Mouse (Mus musculus): ENCODE results near the gene Timeless.
"Not testable (repeated sequence)": the region's sequence is repeated elsewhere in the genome, so short reads cannot be mapped to it uniquely, and the experiment has no call there.

Gene Timeless

DNA sequence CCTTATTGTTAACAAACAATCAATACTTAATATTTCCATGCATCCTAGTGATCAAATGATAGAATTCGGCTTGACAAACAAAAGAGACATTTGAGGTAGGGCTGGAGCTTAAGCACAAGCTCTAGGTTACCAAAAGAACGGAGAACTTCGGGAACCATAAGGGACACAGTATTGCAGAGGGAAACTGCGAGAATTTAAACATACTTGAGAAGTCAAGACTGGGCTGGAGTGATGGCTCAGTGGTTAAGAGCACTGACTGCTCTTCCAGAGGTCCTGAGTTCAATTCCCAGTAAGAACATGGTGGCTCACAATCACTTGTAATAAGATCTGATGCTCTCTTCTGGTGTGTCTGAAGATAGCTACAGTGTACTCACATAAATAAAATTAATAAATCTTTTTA, 17.8 kb upstream of the Timeless start:
- DNase-seq, result not testable (repeated sequence)

DNA sequence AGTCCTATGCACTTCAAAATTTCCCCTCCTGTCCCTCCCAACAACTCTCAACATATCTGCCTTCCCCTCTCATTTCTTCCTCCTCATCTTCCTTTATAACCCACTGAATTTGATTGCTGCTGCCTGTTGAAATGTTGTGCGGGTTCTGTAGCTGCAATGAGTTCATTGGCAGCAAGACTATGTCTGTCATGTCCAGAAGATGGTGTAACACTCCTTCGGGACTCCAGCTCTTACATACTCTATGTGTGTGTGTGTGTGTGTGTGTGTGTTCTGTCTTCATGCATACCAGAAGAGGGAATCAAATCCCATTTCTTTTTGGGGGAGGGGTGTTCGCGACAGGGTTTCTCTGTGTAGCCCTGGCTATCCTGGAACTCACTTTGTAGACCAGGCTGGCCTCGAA, 16.9 kb upstream of the Timeless start:
- DNase-seq, result no peak

DNA sequence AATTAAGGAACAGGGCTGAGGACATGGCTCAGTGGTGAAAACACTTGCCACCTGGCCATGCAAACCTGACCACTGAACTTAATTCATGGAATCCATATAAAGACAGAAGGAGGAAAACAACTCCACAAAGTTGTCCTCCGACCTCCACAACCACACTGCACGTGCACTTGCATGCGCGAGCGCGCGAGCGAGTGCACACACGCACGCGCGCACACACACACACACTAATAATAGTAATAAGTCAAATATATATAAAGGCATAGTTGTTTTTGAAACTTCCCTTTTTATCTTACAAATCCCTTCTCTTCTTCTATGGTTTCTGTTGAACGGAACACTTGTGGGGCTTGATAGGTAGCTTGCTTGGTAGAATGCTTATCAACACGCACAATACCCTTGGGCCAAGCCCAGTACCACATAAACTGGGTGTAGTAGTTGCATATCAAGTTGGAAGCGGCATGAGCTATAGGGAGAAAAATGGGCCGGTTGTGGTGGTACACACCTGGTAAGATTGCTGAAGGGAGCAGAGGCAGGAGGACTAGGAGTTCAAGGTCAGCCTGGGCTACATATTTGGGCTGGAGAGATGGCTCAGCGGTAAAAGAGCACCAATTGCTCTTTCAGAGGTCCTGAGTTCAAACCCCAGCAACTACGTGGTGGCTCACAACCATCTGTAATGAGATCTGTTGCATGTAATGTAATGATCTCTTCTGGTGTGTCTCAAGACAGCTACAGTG, 13.3 kb upstream of the Timeless start:
- DNase-seq, result no peak

DNA sequence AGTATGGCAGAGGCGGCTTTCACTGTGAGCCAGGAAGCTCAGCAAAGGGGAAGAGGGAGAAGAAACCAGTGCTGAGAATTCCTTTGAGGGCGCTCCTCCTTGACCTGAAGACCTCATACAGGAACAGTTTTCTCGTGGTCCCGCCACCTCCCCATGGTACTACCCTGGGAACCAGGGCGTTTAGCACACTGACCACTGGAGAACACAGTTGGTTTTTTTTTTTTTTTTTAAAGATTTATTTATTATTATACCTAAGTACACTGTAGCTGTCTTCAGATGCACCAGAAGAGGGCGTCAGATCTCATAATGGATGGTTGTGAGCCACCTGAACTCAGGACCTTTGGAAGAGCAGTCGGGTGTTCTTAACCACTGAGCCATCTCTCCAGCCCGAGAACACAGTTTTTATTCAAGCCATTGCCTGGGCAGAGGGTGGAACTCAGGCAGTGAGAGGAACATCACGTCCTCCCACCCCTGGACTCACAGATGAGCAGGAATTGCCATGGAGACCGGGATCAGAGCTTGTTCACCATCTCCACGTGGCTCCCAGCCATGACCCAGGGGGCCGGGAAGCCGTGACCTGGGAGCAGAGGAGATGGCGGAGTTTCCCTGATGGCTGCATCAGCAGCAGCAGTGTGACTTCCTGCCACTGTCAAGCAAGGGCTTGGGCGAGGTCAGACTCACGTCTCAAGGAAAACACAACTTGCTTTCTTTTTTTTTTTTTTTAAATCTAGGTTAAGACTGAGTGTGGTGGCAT, 10.2 kb upstream of the Timeless start:
- no peak for DNase-seq

DNA sequence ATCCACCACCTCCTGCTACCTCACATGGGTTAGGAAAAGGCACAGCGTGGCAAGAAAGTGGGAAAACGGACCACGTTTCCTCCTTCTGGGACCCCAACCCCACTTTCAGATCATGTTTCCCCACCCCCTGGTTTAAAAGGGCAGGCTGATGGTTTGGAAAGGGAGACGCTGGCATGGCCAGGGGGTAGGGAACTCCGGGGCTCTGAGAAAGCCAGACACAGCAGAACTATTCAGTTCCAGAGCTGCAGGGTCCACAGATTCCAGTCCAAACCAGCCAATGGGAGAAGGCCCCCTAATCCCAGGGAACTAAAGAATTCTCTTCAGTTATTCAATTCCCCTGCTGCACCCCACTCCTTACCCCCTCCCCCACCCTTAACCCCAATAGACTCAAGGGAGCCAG, 6.8 kb upstream of the Timeless start:
- DNase-seq, result no peak

DNA sequence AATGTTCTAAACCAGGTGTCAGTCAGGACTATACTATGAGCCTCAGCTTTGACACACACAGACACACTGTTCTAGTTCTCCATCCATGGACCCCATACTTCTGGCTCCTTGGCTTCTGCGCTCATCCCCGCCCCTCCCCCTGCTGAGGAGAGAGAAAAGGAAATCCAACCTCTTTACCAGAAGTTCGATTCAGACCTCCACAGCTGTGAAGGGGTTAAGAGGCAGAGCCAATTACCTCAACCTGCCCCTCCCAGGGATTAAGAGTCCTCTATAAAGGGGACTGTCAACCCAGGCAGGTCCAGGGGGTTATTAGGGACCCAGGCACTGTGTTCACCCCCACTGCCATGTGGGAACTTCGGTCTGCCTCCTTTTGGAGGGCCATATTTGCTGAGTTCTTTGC, 6.3 kb upstream of the Timeless start, which contains the start of gene Mip:
Mip (plus strand) TSS at position 301 of the 400 bp plus-strand sequence.
- DNase-seq, result no peak

DNA sequence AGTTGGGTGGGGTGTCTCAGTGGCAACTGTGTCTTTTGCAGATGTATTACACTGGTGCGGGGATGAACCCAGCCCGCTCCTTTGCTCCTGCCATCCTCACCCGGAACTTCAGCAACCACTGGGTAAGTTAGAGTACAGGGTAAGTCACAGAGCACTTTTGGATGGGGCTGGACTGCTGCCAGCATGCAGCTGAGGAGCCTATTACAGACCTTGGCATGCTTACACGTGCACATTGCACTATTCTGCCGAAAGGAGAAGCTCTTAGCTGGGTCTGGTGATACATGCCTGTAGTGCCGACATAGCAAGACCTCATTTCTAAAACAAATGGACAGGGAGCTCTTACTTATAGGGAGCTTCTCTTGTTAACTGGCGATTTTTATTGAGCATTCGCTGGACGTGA, 4.3 kb upstream of the Timeless start:
- DNase-seq, result no peak

DNA sequence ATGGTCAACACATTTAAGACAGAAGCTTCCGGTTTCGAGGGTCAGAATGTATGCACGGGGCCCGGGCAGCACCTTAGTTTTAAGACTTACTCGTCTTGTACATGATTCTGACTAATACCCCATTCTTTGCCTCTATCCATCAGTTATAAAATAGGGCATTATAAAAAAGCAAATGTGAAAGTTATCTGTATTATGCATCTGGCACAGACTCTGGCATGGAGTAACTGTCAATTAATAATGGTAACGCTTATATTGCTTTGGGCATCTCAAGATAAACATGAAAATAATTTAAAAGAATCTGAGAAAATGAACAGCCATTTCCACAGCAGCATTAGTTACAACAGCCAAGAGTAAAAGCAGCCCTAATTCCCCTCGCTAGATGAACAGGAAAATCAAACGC, 3.9 kb upstream of the Timeless start:
- no peak for DNase-seq

DNA sequence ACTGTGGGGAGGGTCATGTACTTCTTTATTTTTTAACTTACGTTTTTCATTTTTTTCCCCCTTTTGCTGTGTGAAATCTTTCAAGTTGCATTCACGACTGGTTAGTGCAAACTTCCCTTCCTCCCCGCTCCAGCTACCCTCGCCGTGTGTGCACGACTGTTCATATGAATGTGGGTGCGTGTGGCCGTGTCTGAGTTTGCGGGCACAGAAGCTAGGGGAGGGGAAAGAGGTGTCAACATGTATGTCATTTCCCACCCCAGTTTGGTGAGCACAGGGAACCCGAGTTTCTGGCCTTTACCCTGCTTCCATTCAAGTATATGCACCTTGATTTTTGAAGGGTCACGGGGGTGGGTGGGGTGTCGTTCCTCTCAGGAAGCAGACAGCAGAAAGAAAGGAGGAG, 1.3 kb upstream of the Timeless start:
- DNase-seq, result no peak

DNA sequence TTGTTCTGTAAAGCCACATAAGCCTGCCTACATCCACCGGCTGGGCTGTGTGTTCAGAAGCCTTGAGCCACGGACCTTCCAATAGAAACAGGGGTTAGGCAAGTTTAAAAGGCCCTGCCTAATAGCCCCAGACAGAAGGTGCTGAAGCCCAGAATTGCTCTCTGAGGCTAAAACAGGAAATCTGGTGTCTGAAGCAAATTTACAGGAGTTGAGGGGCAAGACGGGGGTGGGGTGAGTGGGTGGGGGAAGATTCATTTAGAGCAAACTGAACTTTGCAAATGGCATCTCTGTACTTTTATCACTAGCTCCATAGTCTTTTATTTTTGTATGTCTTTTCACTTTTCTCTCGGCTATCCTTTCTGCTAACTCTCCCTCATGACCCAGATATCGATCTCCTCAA, 719 bp upstream of the Timeless start:
- no peak for DNase-seq

DNA sequence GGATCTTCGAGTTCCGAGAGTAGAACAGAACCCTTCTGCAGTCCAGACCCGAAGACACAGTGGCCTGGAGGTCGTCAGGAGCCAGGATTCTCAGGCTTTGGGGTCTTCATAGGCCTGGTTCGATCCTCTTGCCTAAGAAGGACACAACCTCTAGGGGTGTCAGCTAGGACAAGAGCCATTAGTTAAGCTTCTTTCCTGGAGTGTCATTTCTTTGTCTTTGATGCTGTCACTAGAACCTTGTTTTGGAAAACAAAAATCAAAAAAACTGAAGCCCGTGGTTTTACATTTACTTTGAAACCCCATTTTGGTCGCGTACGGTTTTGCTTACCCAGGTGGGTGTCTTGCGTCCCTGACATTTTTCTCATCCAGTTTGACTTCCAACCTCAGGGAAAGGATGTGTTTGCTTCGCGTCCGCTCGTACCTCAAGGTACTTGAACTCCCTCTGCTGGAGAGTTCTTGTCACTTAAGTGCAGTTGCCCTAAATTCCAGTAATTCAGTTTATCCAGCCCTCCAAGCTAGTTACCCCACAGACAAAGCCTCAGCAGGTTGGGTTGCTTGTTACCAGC, 638 bp downstream of the Timeless start:
- peak; percentile 71 for DNase-seq

DNA sequence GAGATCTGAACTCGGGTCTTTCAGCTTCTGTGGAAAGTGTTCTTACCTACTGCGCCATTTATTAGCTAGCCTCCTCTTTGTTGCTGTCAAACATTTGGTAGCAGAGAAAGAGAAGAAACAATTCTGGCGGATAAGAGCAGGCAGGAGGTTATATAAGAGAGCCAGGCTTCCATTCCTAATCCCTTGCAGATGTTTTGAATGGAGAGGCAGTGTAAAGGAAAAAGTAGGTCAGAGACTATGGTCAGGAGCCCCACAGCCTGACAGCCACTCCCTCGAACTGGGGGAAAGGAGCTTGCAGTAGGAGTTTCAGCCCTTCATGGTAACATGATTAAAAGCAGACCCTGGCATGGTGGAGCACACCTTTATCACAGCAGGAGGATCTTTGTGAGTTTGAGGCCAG, 4.5 kb downstream of the Timeless start:
- DNase-seq, result no peak

DNA sequence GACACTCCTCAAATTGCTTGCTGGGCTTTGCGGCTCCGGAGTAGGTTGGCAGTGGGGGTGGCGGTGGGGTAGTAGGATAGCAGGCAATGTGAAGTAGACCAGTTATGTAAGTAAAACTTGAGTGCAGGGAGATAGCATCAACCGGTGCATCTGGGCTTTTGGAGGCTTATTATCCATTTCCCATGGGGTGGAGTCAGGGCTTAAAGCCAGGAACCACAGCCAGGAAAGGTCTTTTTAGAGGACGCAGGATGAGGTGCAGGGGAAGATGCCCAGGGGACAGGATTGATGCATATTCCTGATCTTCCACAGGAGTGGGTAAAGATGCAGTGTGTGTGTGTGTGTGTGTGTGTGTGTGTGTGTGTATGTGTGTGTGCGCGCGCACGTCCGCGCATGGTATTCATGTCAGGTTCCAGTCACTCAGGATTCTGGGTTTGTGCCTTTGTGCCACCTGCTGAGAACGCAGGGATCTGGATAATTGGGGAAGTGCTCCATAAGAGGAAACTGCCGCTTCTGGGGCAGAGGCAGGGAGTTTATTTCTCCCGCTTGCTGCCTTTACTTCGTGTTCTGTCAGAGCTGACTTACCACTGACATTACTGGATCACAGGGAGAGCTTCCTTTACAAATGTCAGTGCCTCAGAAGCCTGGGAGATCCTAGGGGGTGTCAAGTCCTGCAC, 6.1 kb downstream of the Timeless start:
- peak; percentile 33 for DNase-seq

DNA sequence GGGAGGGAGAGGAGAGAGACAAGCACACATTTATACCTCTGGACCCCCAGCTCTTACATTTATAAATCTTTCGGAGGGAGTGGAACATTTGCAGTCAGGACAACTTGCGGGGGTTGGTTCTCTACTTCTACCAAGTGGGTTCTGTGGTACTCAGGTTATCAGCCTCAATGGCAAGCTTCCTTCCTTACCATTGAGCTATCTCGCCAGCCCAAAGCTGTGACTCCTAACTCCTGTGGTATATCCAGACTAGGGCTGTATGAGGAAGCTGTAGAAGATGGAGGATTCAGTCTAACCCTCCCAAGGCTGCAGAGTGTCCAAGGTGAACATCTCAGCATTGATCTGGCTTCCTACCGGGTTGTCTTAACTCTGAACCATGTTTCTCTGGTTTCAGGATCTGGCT, 7.3 kb downstream of the Timeless start:
- no peak for DNase-seq

DNA sequence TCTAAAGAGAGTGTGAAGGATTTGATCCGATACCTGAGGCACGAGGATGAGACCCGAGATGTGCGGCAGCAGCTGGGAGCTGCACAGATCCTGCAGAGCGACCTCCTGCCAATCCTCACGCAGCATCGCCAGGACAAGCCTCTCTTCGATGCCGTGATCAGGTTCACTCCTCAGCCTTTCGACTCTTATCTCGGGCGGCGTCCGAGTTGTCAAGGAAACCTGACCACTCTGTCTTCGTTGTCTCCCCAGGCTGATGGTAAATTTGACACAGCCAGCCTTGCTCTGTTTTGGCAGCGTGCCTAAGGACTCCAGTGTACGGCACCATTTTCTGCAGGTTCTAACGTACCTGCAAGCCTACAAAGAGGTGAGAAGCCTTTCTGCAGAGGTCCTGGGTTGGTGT, 8.3 kb downstream of the Timeless start:
- no peak for DNase-seq

DNA sequence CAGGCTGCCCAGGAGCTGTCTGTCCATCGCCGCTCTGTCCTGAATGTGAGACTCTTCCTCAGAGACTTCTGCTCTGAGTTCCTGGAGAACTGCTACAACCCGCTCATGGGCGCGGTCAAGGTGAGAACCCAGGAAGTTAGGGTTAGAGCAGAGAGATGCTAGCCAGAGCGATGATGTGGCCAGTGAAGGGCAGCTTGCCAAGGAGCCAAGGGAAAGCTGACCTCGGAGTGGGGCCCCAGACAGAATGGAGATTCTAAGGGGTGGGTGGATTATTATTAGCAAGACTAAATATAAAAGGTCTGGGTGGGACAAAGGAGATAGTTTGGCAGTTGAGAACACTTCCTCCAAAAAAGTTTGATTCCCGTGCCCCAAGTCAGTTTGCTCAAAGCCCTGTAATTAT, 11.4 kb downstream of the Timeless start:
- DNase-seq, result no peak

DNA sequence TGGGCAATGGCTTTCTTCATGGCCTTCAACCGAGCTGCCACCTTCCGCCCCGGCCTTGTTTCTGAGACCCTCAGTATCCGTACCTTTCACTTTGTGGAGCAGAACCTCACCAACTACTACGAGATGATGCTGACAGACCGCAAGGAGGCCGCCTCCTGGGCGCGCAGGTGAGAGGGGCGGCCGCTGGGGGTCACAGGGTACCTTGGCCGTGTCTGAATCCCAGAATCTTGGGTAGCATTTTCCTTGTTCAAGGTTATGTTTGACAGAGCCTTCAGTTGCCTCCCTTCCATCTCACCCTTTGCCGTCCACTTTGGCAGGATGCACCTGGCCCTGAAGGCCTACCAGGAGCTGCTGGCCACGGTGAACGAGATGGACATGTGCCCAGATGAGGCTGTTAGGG, 12.3 kb downstream of the Timeless start:
- DNase-seq, result no peak

DNA sequence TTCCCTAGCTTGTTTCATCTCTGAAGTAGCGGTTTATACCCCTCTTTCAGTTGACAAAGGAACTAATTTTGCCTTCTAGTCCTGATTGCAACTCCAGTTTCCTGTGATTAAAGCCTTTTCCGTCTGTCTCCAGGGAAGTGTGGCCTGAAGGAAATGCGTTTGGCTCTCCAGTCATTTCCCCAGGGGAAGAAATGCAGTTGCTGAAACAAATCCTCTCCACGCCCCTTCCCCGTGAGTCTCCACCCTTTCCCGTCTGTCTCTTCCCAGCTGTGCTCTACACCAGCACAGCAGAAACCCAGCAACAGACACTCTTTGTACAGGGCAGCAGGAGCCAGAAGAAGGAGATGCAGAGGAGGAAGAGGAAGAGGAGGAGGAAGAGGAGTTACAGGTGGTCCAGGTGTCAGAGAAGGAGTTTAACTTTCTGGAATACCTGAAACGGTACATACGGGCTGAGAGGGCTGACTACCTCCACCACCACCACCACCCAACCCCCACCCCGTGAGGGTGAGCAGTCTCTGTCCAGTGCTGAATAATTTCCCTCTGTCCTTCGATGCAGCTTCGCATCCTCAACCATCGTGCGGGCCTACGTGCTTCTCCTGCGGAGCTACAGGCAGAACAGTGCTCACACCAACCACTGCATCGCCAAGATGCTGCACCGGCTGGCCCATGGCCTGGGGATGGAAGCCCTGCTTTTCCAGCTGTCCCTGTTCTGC, 15.3 kb downstream of the Timeless start:
- DNase-seq, result no peak

DNA sequence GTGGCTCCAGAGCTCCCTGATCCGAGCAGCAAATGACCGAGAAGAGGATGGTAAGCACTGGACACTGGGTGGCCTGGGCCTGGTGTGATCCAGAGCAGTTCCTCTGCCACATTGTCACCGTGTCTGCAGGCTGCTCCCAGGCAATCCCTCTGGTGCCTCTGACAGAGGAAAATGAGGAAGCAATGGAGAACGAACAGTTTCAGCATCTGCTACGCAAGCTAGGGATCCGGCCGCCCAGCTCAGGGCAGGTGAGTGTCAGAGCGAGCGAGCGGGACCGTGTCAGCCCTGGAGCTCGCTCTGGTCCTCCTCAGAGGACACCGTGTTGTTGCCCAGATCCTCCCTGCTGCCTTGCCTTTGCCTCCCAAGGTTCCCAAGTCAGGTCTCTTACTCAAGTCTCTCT, 18.7 kb downstream of the Timeless start:
- no peak for DNase-seq

DNA sequence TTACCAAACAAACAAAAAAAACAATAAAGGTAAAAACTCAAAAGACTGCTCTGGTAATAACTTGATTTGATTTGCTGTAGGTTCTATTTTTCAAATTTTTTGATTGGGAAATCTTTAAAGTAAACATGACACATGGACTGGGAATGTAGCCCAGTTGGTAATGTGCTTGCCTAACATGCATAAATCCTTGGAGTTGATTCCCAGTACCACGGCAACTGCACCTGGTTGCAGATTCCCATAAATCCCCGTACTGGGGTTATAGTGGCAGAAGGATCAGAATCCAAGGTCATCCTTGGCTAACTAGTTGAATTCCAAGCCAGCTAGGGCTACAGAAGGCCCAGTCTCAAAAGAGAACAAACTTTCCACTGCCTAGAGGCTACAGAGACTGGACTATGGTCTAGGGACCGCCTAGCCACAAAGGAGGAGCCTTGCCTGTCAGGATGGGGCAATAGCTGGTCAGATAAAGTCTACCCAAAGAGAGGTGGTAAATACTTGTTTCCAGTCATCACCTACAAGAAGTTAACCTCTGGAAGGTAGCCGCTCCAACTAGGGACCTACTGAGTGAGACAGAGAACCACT, 21.9 kb downstream of the Timeless start, which contains the start of gene Apon:
Apon (plus strand) TSS at position 420 of the 579 bp plus-strand sequence.
- DNase-seq, result no peak

DNA sequence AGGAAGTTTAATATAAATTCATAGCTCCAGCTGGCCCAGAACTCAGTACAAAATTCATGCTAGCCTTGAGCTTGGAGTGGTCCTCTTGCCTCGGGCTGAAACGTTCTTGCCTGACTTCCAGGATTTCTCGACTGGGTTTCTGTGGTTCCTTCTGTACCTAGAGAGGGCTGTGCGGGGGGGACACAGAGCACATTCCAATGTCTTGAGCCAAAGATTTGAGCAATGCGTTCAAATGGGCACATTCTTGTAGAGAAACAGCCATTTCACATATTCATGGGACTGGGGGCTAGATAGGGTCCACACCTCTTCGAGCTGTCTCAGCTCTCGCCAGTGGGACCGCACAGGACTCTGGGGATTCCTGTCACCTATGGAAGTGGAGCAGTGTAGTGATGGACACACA, 24.1 kb downstream of the Timeless start:
- no peak for DNase-seq

DNA sequence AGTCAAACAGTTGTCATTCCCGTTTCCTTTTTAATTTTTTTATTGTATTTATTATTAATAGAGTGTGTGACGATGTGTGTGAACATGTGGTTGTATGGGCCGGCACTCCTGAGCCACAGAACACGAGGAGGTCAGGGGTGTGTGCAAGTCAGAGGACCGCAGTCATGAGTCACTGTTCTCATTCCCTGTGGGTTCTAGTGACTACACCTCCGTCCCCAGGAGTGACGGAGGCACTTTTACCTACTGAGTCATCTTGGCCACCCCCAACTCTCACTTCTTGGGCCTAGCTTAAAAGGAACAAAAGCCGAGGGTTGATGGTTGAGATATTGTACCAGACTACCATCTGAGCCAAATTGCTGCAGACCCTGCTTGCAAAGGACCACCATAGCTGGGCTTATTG, 24.5 kb downstream of the Timeless start:
- no peak for DNase-seq

DNA sequence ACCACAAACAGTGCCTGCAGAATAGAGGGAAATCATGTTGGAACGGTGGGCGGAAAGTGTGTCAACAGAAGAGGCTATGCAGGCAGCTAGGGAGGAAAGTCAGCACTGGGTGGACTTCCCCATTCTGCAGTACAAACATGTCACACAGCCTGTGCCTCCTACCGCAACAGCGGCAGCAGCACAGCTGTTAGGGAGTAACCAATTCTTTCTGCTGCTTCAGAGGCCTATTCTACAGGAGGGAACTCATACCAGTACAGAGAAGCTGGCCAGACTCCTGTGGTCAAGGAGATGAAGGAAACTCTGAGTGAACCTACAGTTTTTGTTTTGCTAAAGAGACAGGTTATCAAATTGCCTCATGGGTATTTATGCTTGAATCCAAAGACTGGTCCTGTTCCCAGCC, 27.1 kb downstream of the Timeless start:
- no peak for DNase-seq
